Comparison of ENCODE assay signal across 8 mouse cellular contexts in genomic region chr11:23497335-23497717, GRCm38 (mm10). TPM values are rescaled to one million over a fixed set of nuclear protein-coding genes. Genes with fewer than 3 reads are reported as not detected.
DNase-seq lines count a peak whose midpoint lies in the region; ATAC-seq and TF ChIP-seq lines count a peak whose summit lies in the region.

No protein-coding gene starts in this region.

- DNase-seq in 416B (ENCODE audit: low read depth) (peak; percentile 75), ES-CJ7 (ENCODE audit: low read depth, low spot score) (peak; percentile 85)
- DNase-seq in gastrocnemius, postnatal 14 days: peak; percentile 70
- DNase-seq in kidney, postnatal 0 days (ENCODE audit: low spot score): peak; percentile 86
- peak; percentile 31 to 55 (median 44) for DNase-seq in liver, embryonic 14.5 days (ENCODE audit: low read depth in 3 of 3, low spot score in 3 of 3)
- peak; percentile 45 for DNase-seq in natural killer cell, adult 2 months (ENCODE audit: low spot score in 2 of 2)

- no peak for TF ChIP-seq EP300 in liver, embryonic 14.5 days (IDR thresholded peaks at IDR 0.05; ENCODE audit: low read depth)

- H3K9ac ChIP-seq in kidney, postnatal 0 days (ENCODE audit: low read depth, low read length): peak overlapping the region; percentile 88
- peak overlapping the region; percentile 89 for H3K9ac ChIP-seq in liver, embryonic 14.5 days (replicated peaks)

- H3K4me3 ChIP-seq in kidney, postnatal 0 days (replicated peaks; ENCODE audit: low read depth, low read length): peak overlapping the region; percentile 81
- peak overlapping the region; percentile 71 to 88 for H3K4me3 ChIP-seq in liver, embryonic 14.5 days (ENCODE audit: insufficient read depth in 1 of 2, low read depth in 2 of 2, low read length in 2 of 2)

- no peak for TF ChIP-seq CTCF in kidney, postnatal 0 days (IDR thresholded peaks at IDR 0.05; ENCODE audit: low read depth)
- TF ChIP-seq CTCF in liver, embryonic 14.5 days (IDR thresholded peaks at IDR 0.05; ENCODE audit: low read depth): no peak

- no peaks in the 10 kb centered on the region for H3K27me3 ChIP-seq in kidney, postnatal 0 days (ENCODE audit: insufficient read depth, low read length)
- no peaks in the 10 kb centered on the region for H3K27me3 ChIP-seq in liver, embryonic 14.5 days (ENCODE audit: control insufficient read depth, insufficient read depth, low read length)

- peak; percentile 43; the same call in 1 of the 2 replicates for ATAC-seq in common myeloid progenitor, adult 5-6 weeks (replicated peaks; ENCODE audit: low read depth, poor library complexity, severe bottlenecking)
- peak; percentile 80 for ATAC-seq in kidney, postnatal 0 days (replicated peaks; ENCODE audit: low FRiP score, low read depth)
- peak; percentile 66 for ATAC-seq in liver, embryonic 14.5 days (ENCODE audit: insufficient read depth)
- ATAC-seq in activated CD4-positive, CD25-positive, alpha-beta regulatory T cell, adult 4 months: no peak

- H3K36me3 ChIP-seq in kidney, postnatal 0 days (ENCODE audit: insufficient read depth, low read length): peaks cover 12% of the 10 kb centered on the region; the same call in 1 of the 2 replicates
- peaks cover 12% of the 10 kb centered on the region for H3K36me3 ChIP-seq in liver, embryonic 14.5 days (replicated peaks; ENCODE audit: control insufficient read depth, insufficient read depth, low read depth)

- H3K9me3 ChIP-seq in kidney, postnatal 0 days (replicated peaks; ENCODE audit: low read length): no peaks in the 10 kb centered on the region
- no peaks in the 10 kb centered on the region for H3K9me3 ChIP-seq in liver, embryonic 14.5 days (ENCODE audit: control insufficient read depth, low read length)

- peak overlapping the region; percentile 73 for H3K4me2 ChIP-seq in kidney, postnatal 0 days (ENCODE audit: low read length)
- peak overlapping the region; percentile 91 for H3K4me2 ChIP-seq in liver, embryonic 14.5 days (ENCODE audit: low read depth)

- peak overlapping the region; percentile 94 for H3K27ac ChIP-seq in kidney, postnatal 0 days
- H3K27ac ChIP-seq in liver, embryonic 14.5 days: peak overlapping the region; percentile 51

- intact Hi-C loops in gastrocnemius, postnatal 14 days (cut with DNase I; ENCODE audit: low total_unique reads): no loop called here

- peaks cover 14% of the 10 kb centered on the region for H3K4me1 ChIP-seq in kidney, postnatal 0 days (replicated peaks; ENCODE audit: insufficient read depth, low read length)
- H3K4me1 ChIP-seq in liver, embryonic 14.5 days (replicated peaks; ENCODE audit: control insufficient read depth in 2 of 2, insufficient read depth in 2 of 2, low read length in 1 of 2): peaks cover 15 to 16% of the 10 kb centered on the region in 2 experiments

- under 1% methylated on average over 22 of the region's 22 CpGs for WGBS in kidney, postnatal 0 days
- WGBS in liver, embryonic 14.5 days (ENCODE audit: insufficient replicate concordance): under 1% methylated on average over 22 of the region's 22 CpGs

RNA-seq across cellular contexts. Expression of gene Ahsa2, which starts 0.5 kb away (rescaled TPM):
- 43.8 and 63.2 TPM in 2 replicates for total RNA-seq in common myeloid progenitor, adult 5-6 weeks (2017)
- total RNA-seq in gastrocnemius, postnatal 14 days (2021): 10 to 100 TPM; 31.0 to 37.2 TPM
- polyA plus RNA-seq in kidney, postnatal 0 days (2015; fragmentation: Nextera tagmentation; extraction: Ambion mirVana): 37.0 and 47.0 TPM in 2 replicates
- polyA plus RNA-seq in liver, embryonic 14.5 days (2012; rRNA removed): 6.7 and 16.8 TPM in 2 replicates
- 23.2 and 27.7 TPM in 2 replicates for polyA plus RNA-seq in liver, embryonic 14.5 days (2014; fragmentation: Nextera tagmentation; extraction: Ambion mirVana)
- polyA plus RNA-seq in activated CD4-positive, CD25-positive, alpha-beta regulatory T cell, adult 4 months (2017; shearing (Covaris generic)): 10 to 100 TPM; 28.3 to 41.3 TPM

RNA-seq across cellular contexts. Expression of gene 1700093K21Rik, which starts 23.6 kb away (rescaled TPM):
- not detected in 2 replicates for total RNA-seq in common myeloid progenitor, adult 5-6 weeks (2017)
- not detected for total RNA-seq in gastrocnemius, postnatal 14 days (2021)
- polyA plus RNA-seq in kidney, postnatal 0 days (2015; fragmentation: Nextera tagmentation; extraction: Ambion mirVana): not detected in 2 replicates
- polyA plus RNA-seq in liver, embryonic 14.5 days (2012; rRNA removed): 0.04 and 0.05 TPM in 2 replicates
- not detected in 2 replicates for polyA plus RNA-seq in liver, embryonic 14.5 days (2014; fragmentation: Nextera tagmentation; extraction: Ambion mirVana)
- polyA plus RNA-seq in activated CD4-positive, CD25-positive, alpha-beta regulatory T cell, adult 4 months (2017; shearing (Covaris generic)): not detected
